Comparison of ENCODE assay signal across 9 mouse cellular contexts in the genomic region with DNA sequence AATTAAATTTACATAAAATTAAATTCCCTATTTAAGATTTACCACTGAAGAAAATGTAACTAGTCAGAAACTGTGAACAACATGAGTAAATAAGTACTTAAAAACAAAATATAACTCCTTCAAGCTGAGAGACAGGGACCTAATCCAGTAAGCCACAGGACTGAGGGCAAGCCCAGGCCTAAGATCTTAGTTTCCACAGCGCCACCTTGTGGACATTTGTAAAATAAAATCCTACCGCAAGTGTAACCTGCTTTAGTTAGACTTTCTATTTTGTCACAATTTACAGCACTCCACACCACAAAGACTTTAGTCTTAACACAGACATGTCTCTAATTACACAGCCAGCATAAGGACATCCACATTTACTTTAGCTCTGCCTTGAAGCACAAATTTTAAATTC. TPM values are rescaled to one million over a fixed set of nuclear protein-coding genes. Genes with fewer than 3 reads are reported as not detected.
DNase-seq lines count a peak whose midpoint lies in the region; ATAC-seq and TF ChIP-seq lines count a peak whose summit lies in the region.
"Had no signal": no experiment of that assay in that cellular context is flagged by ENCODE, and none has a peak within 500 bp of the region (broad histone marks: within the 10 kb centered on the region; RNA-seq: fewer than 3 reads in every experiment).

No protein-coding gene starts in this region.

- peak; percentile 62 for DNase-seq in intestine, embryonic 14.5 days (ENCODE audit: low spot score)
- DNase-seq in large intestine, adult 2 months (ENCODE audit: low read depth, low spot score): peak; percentile 56
- DNase-seq in thymus, postnatal 0 days (ENCODE audit: low spot score): peak; percentile 71

- no peaks in the 10 kb centered on the region for H3K9me3 ChIP-seq in intestine, embryonic 14.5 days (ENCODE audit: control insufficient read depth, low read length)
- no peaks in the 10 kb centered on the region for H3K9me3 ChIP-seq in intestine, embryonic 16.5 days (ENCODE audit: control insufficient read depth, low read length)
- H3K9me3 ChIP-seq in E14TG2a.4 (ENCODE audit: low read length): no peaks in the 10 kb centered on the region
- no peaks in the 10 kb centered on the region for H3K9me3 ChIP-seq in midbrain, embryonic 12.5 days

- TF ChIP-seq CTCF in E14TG2a.4 (conservative IDR thresholded peaks at IDR 0.05; ENCODE audit: low read length): peak; percentile 64
- TF ChIP-seq CTCF in bone marrow, adult 2 months (IDR thresholded peaks at IDR 0.05; ENCODE audit: control insufficient read depth, insufficient read depth, low read length): peak; percentile 61

- H3K4me1 ChIP-seq in intestine, embryonic 14.5 days (replicated peaks; ENCODE audit: control insufficient read depth, insufficient read depth, low read length): no peaks in the 10 kb centered on the region
- H3K4me1 ChIP-seq in intestine, embryonic 16.5 days (ENCODE audit: control insufficient read depth, insufficient read depth, low read length): no peaks in the 10 kb centered on the region
- H3K4me1 ChIP-seq in E14TG2a.4 (replicated peaks; ENCODE audit: low read depth, low read length): no peaks in the 10 kb centered on the region
- H3K4me1 ChIP-seq in bone marrow, adult 2 months (ENCODE audit: control insufficient read depth, insufficient read depth, low read length): peaks cover 1% of the 10 kb centered on the region; the same call in 1 of the 2 replicates
- no peaks in the 10 kb centered on the region for H3K4me1 ChIP-seq in midbrain, embryonic 12.5 days

- no peak overlapping the region for H3K4me3 ChIP-seq in intestine, embryonic 14.5 days (ENCODE audit: low read depth, low read length)
- H3K4me3 ChIP-seq in intestine, embryonic 16.5 days (ENCODE audit: low read length): no peak overlapping the region
- no peak overlapping the region for H3K4me3 ChIP-seq in E14TG2a.4 (replicated peaks; ENCODE audit: low read length)
- H3K4me3 ChIP-seq in bone marrow, adult 2 months (replicated peaks; ENCODE audit: control insufficient read depth, low read depth, low read length): no peak overlapping the region
- H3K4me3 ChIP-seq in midbrain, embryonic 12.5 days: no peak overlapping the region
- H3K4me3 ChIP-seq: myocyte had no signal

- H3K27ac ChIP-seq in intestine, embryonic 14.5 days (ENCODE audit: low read depth): no peak overlapping the region
- no peak overlapping the region for H3K27ac ChIP-seq in intestine, embryonic 16.5 days (ENCODE audit: low read length)
- no peak overlapping the region for H3K27ac ChIP-seq in bone marrow, adult 2 months (ENCODE audit: control insufficient read depth, insufficient read depth, low read depth, low read length, poor library complexity)
- no peak overlapping the region for H3K27ac ChIP-seq in midbrain, embryonic 12.5 days (replicated peaks)

- no peak overlapping the region for H3K9ac ChIP-seq in intestine, embryonic 14.5 days (ENCODE audit: low read length)
- H3K9ac ChIP-seq in intestine, embryonic 16.5 days (ENCODE audit: low read depth, low read length): no peak overlapping the region
- no peak overlapping the region for H3K9ac ChIP-seq in midbrain, embryonic 12.5 days (replicated peaks)

- TF ChIP-seq POLR2A in bone marrow, adult 2 months (IDR thresholded peaks at IDR 0.05; ENCODE audit: borderline replicate concordance, control insufficient read depth, low read depth, low read length): no peak

- H3K4me2 ChIP-seq in intestine, embryonic 14.5 days (ENCODE audit: low read length): no peak overlapping the region
- no peak overlapping the region for H3K4me2 ChIP-seq in intestine, embryonic 16.5 days (ENCODE audit: low read depth, low read length)
- H3K4me2 ChIP-seq in midbrain, embryonic 12.5 days (replicated peaks): no peak overlapping the region

- WGBS in intestine, embryonic 14.5 days: 12% methylated on average over 2 of the region's 2 CpGs
- 9% methylated on average over 2 of the region's 2 CpGs for WGBS in intestine, embryonic 16.5 days
- 19% methylated on average over 2 of the region's 2 CpGs for WGBS in bone marrow, adult 2 months
- 3% methylated on average over 2 of the region's 2 CpGs for WGBS in large intestine, adult 2 months
- WGBS in midbrain, embryonic 12.5 days: 3% methylated on average over 2 of the region's 2 CpGs

- no peaks in the 10 kb centered on the region for H3K27me3 ChIP-seq in intestine, embryonic 14.5 days (replicated peaks; ENCODE audit: control insufficient read depth, insufficient read depth, low read length)
- H3K27me3 ChIP-seq in intestine, embryonic 16.5 days (replicated peaks; ENCODE audit: control insufficient read depth, insufficient read depth, low read length): no peaks in the 10 kb centered on the region
- H3K27me3 ChIP-seq in E14TG2a.4 (ENCODE audit: insufficient read depth, low read length): no peaks in the 10 kb centered on the region
- no peaks in the 10 kb centered on the region for H3K27me3 ChIP-seq in midbrain, embryonic 12.5 days

- peaks cover 26% of the 10 kb centered on the region; the same call in 1 of the 2 replicates for H3K36me3 ChIP-seq in intestine, embryonic 14.5 days (ENCODE audit: control insufficient read depth, insufficient read depth, low read length)
- no peaks in the 10 kb centered on the region for H3K36me3 ChIP-seq in intestine, embryonic 16.5 days (ENCODE audit: control insufficient read depth, insufficient read depth, low read length)
- peaks cover 39% of the 10 kb centered on the region for H3K36me3 ChIP-seq in E14TG2a.4 (ENCODE audit: insufficient read depth, low read length)
- peaks cover 39% of the 10 kb centered on the region for H3K36me3 ChIP-seq in midbrain, embryonic 12.5 days

- ATAC-seq in intestine, embryonic 14.5 days (replicated peaks; ENCODE audit: low FRiP score, low TSS enrichment, low read depth): no peak
- no peak; the same call in 1 of the 2 replicates for ATAC-seq in intestine, embryonic 16.5 days
- ATAC-seq in erythroid progenitor cell, adult 5-6 weeks (replicated peaks; ENCODE audit: low FRiP score, poor library complexity, severe bottlenecking): peak; percentile 74
- ATAC-seq in midbrain, embryonic 12.5 days (ENCODE audit: low FRiP score, low read depth): peak; percentile 44; the same call in 1 of the 2 replicates

RNA-seq across cellular contexts. Expression of a gene that starts 30.1 kb away (rescaled TPM):
- polyA plus RNA-seq in intestine, embryonic 14.5 days (2014; fragmentation: Nextera tagmentation; extraction: Ambion mirVana): 14.5 and 18.8 TPM in 2 replicates
- 11.8 and 12.1 TPM in 2 replicates for polyA plus RNA-seq in intestine, embryonic 16.5 days (2015; fragmentation: Nextera tagmentation; extraction: Ambion mirVana)
- polyA plus RNA-seq in bone marrow, adult 2 months (2011; ENCODE audit: insufficient read depth, insufficient read length, low replicate concordance, missing spikeins): 4.9 and 8.9 TPM in 2 replicates
- 1.7 and 3.6 TPM in 2 replicates for total RNA-seq in erythroid progenitor cell, adult 5-6 weeks (2015; ENCODE audit: low replicate concordance)
- 3.8 and 5.5 TPM in 2 replicates for total RNA-seq in erythroid progenitor cell, adult 5-6 weeks (2017; ENCODE audit: low replicate concordance)
- polyA plus RNA-seq in large intestine, adult 2 months (2012; rRNA removed): 9.2 and 10.9 TPM in 2 replicates
- 23.5 and 26.8 TPM in 2 replicates for polyA plus RNA-seq in midbrain, embryonic 12.5 days (2016; fragmentation: Nextera tagmentation; extraction: Ambion mirVana)
- 6.8 and 7.3 TPM in 2 replicates for polyA plus RNA-seq in thymus, postnatal 0 days (2015; fragmentation: Nextera tagmentation; extraction: Ambion mirVana)

RNA-seq across cellular contexts. Expression of a gene that starts 43.5 kb away (rescaled TPM):
- 37.0 and 38.0 TPM in 2 replicates for polyA plus RNA-seq in intestine, embryonic 14.5 days (2014; fragmentation: Nextera tagmentation; extraction: Ambion mirVana)
- 30.9 and 33.6 TPM in 2 replicates for polyA plus RNA-seq in intestine, embryonic 16.5 days (2015; fragmentation: Nextera tagmentation; extraction: Ambion mirVana)
- polyA plus RNA-seq in bone marrow, adult 2 months (2011; ENCODE audit: insufficient read depth, insufficient read length, low replicate concordance, missing spikeins): 14.3 and 28.3 TPM in 2 replicates
- 10.5 and 11.5 TPM in 2 replicates for total RNA-seq in erythroid progenitor cell, adult 5-6 weeks (2015; ENCODE audit: low replicate concordance)
- 12.9 and 23.6 TPM in 2 replicates for total RNA-seq in erythroid progenitor cell, adult 5-6 weeks (2017; ENCODE audit: low replicate concordance)
- polyA plus RNA-seq in large intestine, adult 2 months (2012; rRNA removed): 19.0 and 29.9 TPM in 2 replicates
- polyA plus RNA-seq in midbrain, embryonic 12.5 days (2016; fragmentation: Nextera tagmentation; extraction: Ambion mirVana): 69.0 and 73.1 TPM in 2 replicates
- 59.4 and 63.9 TPM in 2 replicates for polyA plus RNA-seq in thymus, postnatal 0 days (2015; fragmentation: Nextera tagmentation; extraction: Ambion mirVana)

Comparison
In these comparisons a context has a peak if more than half of its experiments do, and no peak if none do; other contexts are left out.
1. ATAC-seq: peak in erythroid progenitor cell, adult 5-6 weeks (single experiment) and midbrain, embryonic 12.5 days (single experiment); none in intestine, embryonic 14.5 days (single experiment) and intestine, embryonic 16.5 days (single experiment).
2. Peak in every context shown above with its lines, with median percentiles within 50 percentile points of each other: DNase-seq.